Mouse (Mus musculus) kidney, embryonic 15.5 days (tissue): ENCODE results near the gene Ctnnd2. TPM values are rescaled to one million over a fixed set of nuclear protein-coding genes. Genes with fewer than 3 reads are reported as not detected.
"Not testable (repeated sequence)": the region's sequence is repeated elsewhere in the genome, so short reads cannot be mapped to it uniquely, and the experiment has no call there.

Source experiments
- ATAC-seq: fragments of 200-750 bp; cut with Nextera tagmentation; replicated peaks from 2 replicates; pipeline ENCODE4 v1.8.0; 2017; ENCODE audit warnings: moderate TSS enrichment; ENCODE audit not compliant: low FRiP score
- H3K27ac ChIP-seq: fragments of 300-500 bp; sonication (generic); 2 replicates; pipeline ENCODE4 v1.5.1; 2015; ENCODE audit warnings: mild to moderate bottlenecking, inconsistent platforms
- H3K27me3 ChIP-seq: fragments of 300-500 bp; sonication (generic); 2 replicates; pipeline ENCODE4 v1.6.1; 2015; ENCODE audit warnings: inconsistent platforms
- H3K36me3 ChIP-seq: fragments of 300-500 bp; sonication (generic); 2 replicates; pipeline ENCODE4 v1.6.1; 2015; ENCODE audit warnings: inconsistent platforms
- H3K4me1 ChIP-seq: fragments of 300-500 bp; sonication (generic); 2 replicates; pipeline ENCODE4 v1.6.1; 2015; ENCODE audit warnings: inconsistent platforms
- H3K4me2 ChIP-seq: fragments of 300-500 bp; sonication (generic); 2 replicates; pipeline ENCODE4 v1.6.1; 2015; ENCODE audit warnings: moderate library complexity, mild to moderate bottlenecking, inconsistent platforms
- H3K4me3 ChIP-seq: fragments of 300-500 bp; sonication (generic); replicated peaks from 2 replicates; pipeline ENCODE4 v1.5.1; 2015; ENCODE audit warnings: mild to moderate bottlenecking, inconsistent platforms
- H3K9ac ChIP-seq: fragments of 300-500 bp; sonication (generic); 2 replicates; pipeline ENCODE4 v1.6.1; 2015; ENCODE audit warnings: mild to moderate bottlenecking, inconsistent platforms
- H3K9me3 ChIP-seq: fragments of 300-500 bp; sonication (generic); replicated peaks from 2 replicates; pipeline ENCODE4 v1.6.1; 2016; ENCODE audit warnings: inconsistent platforms
- WGBS: fragments of 180-500 bp; shearing (Covaris S2); methylation state at CpG from one replicate; pipeline ENCODE4 v1.1.7; 2015; ENCODE audit warnings: mixed read lengths; 5-methylcytosine and 5-hydroxymethylcytosine counted together
- polyA plus RNA-seq: library from polyadenylated mRNA; unstranded; fragments of >200 nt; fragmentation: Nextera tagmentation; extraction: Ambion mirVana; gene quantifications from 2 replicates; pipeline ENCODE4 v1.2.1, GENCODE M21; 2015

The Ctnnd2 gene
- 2.7 and 5.4 TPM in 2 replicates for polyA plus RNA-seq

DNA sequence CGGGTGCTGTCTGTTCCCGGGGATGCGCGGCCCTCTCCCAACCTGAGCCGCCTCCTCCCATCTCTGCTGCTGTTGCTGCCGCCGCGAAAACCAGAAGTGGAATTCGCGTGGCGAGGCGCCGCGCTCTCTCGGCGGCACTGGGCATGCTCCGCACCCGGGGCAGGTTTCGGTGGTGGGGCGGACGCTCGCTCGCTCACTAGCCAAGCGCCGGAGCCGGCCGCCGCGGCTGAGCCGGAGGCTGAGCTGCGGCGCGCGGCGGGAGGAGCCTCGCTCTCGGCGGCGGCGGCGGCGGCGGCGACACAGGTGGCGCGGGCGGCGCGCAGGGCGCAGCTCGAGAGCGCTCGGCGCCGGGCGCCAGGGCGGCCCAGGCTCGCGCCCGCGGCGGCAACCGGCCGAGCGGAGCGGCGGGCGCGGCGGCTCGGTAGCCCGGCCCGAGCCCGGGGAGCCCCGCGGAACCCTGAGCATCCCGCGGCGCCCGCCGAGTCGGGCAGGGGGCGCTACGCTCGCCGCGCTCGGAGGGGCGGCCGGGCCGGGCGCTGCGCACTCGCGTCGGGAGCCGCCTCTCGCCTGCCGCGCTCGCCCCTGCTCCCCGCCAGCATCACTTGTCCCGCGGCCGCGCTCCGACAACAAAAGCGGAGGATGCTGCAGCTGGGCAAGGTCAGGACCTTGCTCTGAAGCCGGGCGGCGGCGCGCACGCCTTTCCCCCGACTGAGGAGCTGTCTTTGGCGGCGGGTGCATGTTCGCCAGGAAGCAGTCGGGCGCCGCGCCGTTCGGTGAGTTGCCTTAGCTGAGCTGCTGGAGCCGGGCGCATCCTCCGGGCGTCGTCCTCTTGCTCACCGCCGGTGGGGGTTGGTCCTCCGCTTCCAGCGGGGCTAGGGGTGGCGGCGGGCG lies at the start of gene Ctnnd2:
Ctnnd2 (plus strand) TSS at position 203 of the 891 bp plus-strand sequence.
- H3K27me3 ChIP-seq, result peaks cover 55% of the 10 kb centered on the region

DNA sequence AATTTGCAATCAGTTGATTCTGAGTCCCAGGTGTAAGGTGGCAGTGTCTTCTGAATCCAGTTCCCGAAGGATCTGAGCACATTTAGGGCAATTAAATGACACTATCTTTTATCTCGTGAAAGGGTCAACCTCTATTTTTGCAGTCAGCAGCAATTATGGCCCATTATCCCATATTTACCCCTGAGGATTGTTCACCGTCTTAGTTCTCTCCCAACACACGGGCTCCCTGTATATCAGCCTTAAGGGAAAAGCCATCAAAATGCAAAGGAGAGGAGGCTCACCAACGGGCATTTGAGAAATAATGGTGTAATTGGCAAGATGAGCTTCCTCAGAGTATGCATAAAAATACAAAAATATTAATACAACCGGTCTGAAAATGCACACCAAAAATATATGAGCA lies 41.7 kb upstream of the Ctnnd2 start:
- no peak for ATAC-seq
- H3K36me3 ChIP-seq, result no peaks in the 10 kb centered on the region
- H3K4me1 ChIP-seq, result no peaks in the 10 kb centered on the region
- H3K4me3 ChIP-seq, result no peak overlapping the region
- H3K27ac ChIP-seq, result no peak overlapping the region
- 65% methylated on average over 6 of the region's 6 CpGs for WGBS
- no peak overlapping the region for H3K9ac ChIP-seq
- no peak overlapping the region for H3K4me2 ChIP-seq
- no peaks in the 10 kb centered on the region for H3K9me3 ChIP-seq
- no peaks in the 10 kb centered on the region for H3K27me3 ChIP-seq

More for the DNA sequence above, at the start of gene Ctnnd2:
- Histone ChIP-seq H3K36me3 (no peaks in the 10 kb centered on the region), H3K4me1 (peaks cover 18% of the 10 kb centered on the region), H3K9me3 (no peaks in the 10 kb centered on the region), H3K27ac (no peak within 1 kb of the TSS), H3K4me2 (peak within 1 kb of the TSS; percentile 99), H3K9ac (peak within 1 kb of the TSS; percentile 50), H3K4me3 (peak within 1 kb of the TSS; percentile 69)
- WGBS, result under 1% methylated on average over 106 of the region's 136 CpGs
- peak; percentile 90 for ATAC-seq

DNA sequence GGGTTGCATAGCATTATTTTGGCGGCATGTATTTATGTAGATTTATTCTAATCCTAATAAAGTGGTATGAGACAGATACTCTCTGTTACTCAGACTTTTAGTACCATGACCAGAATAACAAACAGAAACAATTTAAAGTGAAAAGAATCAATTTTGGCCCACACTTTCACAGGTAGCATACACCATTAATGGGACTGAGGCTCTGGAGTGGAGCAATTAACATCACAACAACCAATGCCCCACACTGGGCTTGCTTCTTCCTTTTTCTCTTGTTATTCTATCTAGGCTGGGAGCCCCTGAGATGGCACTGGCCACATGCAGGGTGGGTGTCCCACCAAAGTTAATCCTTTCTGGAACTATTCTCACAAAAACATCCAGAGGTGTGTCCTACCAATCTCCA lies 32.8 kb upstream of the Ctnnd2 start:
- H3K27me3 ChIP-seq, H3K9me3 ChIP-seq, H3K36me3 ChIP-seq, H3K4me3 ChIP-seq, ATAC-seq, H3K27ac ChIP-seq, H3K9ac ChIP-seq, H3K4me2 ChIP-seq, H3K4me1 ChIP-seq: not testable (repeated sequence)
- whole genome bisulfite sequencing, result 54% methylated on average over 1 of the region's 1 CpGs

DNA sequence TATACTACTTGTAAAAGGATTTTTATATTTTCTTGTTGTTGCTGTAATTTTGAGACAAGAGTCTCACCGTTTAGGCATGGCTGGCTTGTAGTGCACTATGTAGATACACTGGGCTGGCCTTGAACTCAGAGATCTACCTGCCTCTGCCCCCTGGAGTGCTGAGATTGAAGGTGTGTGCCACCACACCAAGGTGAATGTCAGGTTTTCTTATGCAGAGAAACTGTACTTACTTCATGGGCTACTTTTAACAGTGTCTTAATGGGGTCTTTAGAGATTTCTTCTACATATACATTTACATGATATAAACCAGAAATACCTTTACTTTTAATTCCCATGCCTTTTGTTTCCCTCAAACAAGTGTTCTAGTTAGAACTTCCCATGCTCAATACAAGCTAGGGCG lies 27.0 kb upstream of the Ctnnd2 start:
- no peak overlapping the region for H3K4me3 ChIP-seq
- no peak overlapping the region for H3K27ac ChIP-seq
- H3K9ac ChIP-seq, result no peak overlapping the region
- no peaks in the 10 kb centered on the region for H3K9me3 ChIP-seq
- 87% methylated on average over 2 of the region's 2 CpGs for WGBS
- ATAC-seq, result no peak
- no peaks in the 10 kb centered on the region for H3K4me1 ChIP-seq
- no peak overlapping the region for H3K4me2 ChIP-seq
- H3K36me3 ChIP-seq, result no peaks in the 10 kb centered on the region
- no peaks in the 10 kb centered on the region for H3K27me3 ChIP-seq

DNA sequence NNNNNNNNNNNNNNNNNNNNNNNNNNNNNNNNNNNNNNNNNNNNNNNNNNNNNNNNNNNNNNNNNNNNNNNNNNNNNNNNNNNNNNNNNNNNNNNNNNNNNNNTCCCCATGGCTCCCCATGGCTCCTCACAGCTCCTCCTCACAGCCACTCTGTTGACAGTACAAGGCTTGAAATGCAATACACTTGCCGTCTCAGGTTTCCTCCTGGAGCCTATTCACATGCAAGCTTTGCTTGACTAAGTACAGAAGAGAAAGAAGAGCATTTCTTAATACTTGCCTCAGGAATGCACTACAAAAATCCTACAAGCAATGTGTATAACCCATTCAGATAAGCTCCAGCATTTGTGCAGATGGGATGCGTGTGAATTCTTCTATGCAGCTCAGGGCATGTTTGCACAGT lies 20.2 kb upstream of the Ctnnd2 start:
- Histone ChIP-seq H3K36me3 (no peaks in the 10 kb centered on the region), H3K4me1 (no peaks in the 10 kb centered on the region), H3K27ac (no peak overlapping the region), H3K9me3 (no peaks in the 10 kb centered on the region), H3K27me3 (no peaks in the 10 kb centered on the region), H3K9ac (no peak overlapping the region), H3K4me3 (no peak overlapping the region), H3K4me2 (no peak overlapping the region)
- 0 out of 2 replicates have a peak, but pooled peaks have one; percentile 56 for ATAC-seq
- WGBS, result 42% methylated on average over 2 of the region's 2 CpGs

DNA sequence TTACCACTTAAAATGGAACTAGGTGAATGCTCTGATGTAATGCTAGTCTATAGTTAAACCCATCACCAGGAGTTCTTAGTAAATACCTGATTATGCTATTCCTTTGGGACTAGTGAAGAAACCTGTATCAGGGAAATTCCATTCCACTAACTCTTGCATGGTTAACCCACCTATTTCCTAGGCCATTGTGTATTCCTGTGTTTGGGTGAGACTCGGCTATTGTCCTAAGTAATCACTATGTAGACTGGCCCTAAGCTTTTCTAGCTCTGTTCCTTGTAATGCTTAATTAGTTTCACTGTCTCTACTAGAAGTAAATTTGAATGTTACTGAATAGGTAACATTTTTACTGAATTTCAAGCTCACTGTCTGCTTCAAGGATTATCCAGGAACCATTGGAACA lies 14.4 kb upstream of the Ctnnd2 start:
- no peak overlapping the region for H3K4me3 ChIP-seq
- WGBS, result 85% methylated on average over 1 of the region's 1 CpGs
- H3K9ac ChIP-seq, result no peak overlapping the region
- H3K4me1 ChIP-seq, result no peaks in the 10 kb centered on the region
- no peaks in the 10 kb centered on the region for H3K36me3 ChIP-seq
- no peak overlapping the region for H3K4me2 ChIP-seq
- H3K27ac ChIP-seq, result no peak overlapping the region
- no peaks in the 10 kb centered on the region for H3K9me3 ChIP-seq
- ATAC-seq, result no peak
- H3K27me3 ChIP-seq, result no peaks in the 10 kb centered on the region

DNA sequence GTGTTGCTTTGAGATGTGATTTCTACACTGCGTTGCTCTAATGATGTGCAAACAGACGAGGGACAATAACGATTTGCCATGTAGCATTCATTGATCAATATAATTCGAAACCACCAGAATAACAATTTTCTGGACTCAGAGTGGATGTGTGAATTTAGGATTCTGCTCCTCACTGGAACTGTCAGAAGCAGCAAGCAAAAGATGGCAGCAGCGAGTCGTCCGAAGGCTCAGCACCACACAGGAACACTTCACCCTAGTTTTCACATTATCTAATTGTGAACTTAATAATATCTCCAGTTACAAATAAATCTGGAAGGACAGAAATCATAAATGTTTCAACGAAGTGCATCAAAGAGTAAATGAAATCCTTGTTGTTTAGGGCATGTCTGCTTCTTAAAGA lies 2.4 kb upstream of the Ctnnd2 start:
- H3K9me3 ChIP-seq, result no peaks in the 10 kb centered on the region
- H3K9ac ChIP-seq, result no peak overlapping the region
- peaks cover 18% of the 10 kb centered on the region for H3K4me1 ChIP-seq
- no peak overlapping the region for H3K4me2 ChIP-seq
- no peak for ATAC-seq
- peaks cover 50% of the 10 kb centered on the region for H3K27me3 ChIP-seq
- no peaks in the 10 kb centered on the region for H3K36me3 ChIP-seq
- 77% methylated on average over 8 of the region's 8 CpGs for WGBS
- no peak overlapping the region for H3K27ac ChIP-seq
- H3K4me3 ChIP-seq, result no peak overlapping the region

DNA sequence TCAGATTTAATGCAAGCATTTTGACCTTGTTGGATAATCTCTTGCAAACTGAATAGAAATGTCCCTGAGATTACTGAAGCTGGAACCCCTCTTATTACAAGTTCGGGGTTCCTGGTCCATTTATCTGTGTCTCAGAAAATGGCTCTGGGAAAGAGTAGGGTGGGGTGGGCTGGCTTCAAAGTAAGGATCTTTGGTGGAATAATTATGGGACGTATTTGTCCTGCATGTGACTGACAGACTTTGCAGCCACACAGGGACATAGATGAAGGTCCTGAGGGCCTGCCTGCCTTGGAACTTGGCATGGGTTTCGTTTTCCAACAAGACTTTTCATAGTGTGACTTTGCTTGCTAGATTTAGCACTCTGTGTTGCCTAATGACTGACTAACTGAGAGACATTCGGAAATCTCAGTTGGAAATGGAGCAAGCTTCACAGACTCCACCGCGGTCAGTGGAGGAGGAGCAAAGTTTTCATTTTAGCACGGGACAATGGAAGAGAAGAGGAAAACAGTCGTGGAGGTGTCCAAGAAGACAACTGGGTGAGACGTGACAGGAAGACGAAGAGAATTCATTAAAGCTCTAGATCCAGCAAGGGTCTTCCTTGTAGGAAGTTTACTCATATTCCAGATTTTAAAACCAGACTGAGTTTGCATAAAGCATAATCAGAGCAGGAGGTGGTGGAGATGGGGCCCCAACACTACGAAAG lies 749 bp upstream of the Ctnnd2 start:
- Histone ChIP-seq H3K36me3 (no peaks in the 10 kb centered on the region), H3K9ac (no peak overlapping the region; the same call in 1 of the 2 replicates), H3K4me1 (peaks cover 18% of the 10 kb centered on the region), H3K27ac (no peak overlapping the region), H3K9me3 (no peaks in the 10 kb centered on the region), H3K4me3 (peak overlapping the region; percentile 69), H3K27me3 (peaks cover 55% of the 10 kb centered on the region), H3K4me2 (peak overlapping the region; percentile 99)
- WGBS, result 20% methylated on average over 11 of the region's 11 CpGs
- ATAC-seq, result no peak

DNA sequence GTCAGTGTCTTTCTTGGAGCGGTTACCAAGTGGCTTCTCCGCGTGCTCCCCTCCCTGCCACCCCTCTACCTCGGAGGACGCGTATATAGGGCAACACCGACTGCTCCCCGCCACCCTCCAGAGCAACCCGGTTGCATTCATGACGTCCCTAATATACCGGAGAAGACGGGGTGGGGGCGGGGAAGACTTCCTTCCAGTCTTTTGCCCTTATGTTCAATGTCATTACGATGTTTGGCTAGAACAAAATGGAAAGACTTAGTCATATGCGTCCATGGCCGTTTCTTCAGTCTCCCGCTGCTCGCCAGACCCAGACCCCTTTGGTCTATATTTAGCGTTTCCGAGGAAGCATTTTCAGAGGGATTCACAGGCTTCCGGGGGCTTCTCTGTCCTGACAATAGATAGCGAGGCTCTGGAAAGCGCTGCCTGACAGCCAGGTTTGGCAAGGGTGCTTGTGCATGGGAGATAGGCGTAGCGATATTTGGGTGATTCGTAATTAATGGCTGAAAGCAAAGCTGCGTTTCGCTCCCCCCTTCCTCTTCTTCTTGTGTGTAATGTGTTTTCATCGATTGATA lies 1.1 kb downstream of the Ctnnd2 start:
- H3K4me1 ChIP-seq, result peaks cover 18% of the 10 kb centered on the region
- H3K4me3 ChIP-seq, result peak overlapping the region; percentile 69
- peak; percentile 22 for ATAC-seq
- H3K27me3 ChIP-seq, result peaks cover 55% of the 10 kb centered on the region
- no peaks in the 10 kb centered on the region for H3K36me3 ChIP-seq
- H3K27ac ChIP-seq, result no peak overlapping the region
- peak overlapping the region; percentile 99 for H3K4me2 ChIP-seq
- WGBS, result under 1% methylated on average over 29 of the region's 29 CpGs
- H3K9ac ChIP-seq, result peak overlapping the region; percentile 50
- no peaks in the 10 kb centered on the region for H3K9me3 ChIP-seq

DNA sequence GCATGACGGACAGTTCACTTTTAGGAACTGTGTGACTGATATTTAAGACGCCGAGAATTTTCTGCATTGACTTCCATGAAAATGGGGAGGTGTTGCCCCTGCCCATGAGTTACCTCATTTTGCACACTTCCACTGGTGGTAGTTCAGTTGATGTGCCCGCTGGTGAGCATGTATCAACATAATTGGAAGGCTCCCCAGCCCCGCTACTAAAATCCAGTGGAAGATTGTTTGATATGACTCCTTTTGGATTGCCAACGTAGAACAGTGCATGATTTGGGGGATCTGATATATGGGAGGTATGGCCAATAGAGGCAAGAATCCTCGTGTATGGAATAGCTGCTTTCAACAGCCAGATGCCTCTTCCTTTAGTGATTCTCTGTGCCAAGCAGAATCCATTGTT lies 1.9 kb downstream of the Ctnnd2 start:
- H3K4me1 ChIP-seq, result peaks cover 18% of the 10 kb centered on the region
- 52% methylated on average over 7 of the region's 7 CpGs for WGBS
- H3K9ac ChIP-seq, result no peak overlapping the region
- H3K27ac ChIP-seq, result no peak overlapping the region
- no peaks in the 10 kb centered on the region for H3K36me3 ChIP-seq
- peak overlapping the region; percentile 69; the same call in 1 of the 2 replicates for H3K4me3 ChIP-seq
- peaks cover 55% of the 10 kb centered on the region for H3K27me3 ChIP-seq
- no peaks in the 10 kb centered on the region for H3K9me3 ChIP-seq
- no peak for ATAC-seq
- H3K4me2 ChIP-seq, result peak overlapping the region; percentile 99

DNA sequence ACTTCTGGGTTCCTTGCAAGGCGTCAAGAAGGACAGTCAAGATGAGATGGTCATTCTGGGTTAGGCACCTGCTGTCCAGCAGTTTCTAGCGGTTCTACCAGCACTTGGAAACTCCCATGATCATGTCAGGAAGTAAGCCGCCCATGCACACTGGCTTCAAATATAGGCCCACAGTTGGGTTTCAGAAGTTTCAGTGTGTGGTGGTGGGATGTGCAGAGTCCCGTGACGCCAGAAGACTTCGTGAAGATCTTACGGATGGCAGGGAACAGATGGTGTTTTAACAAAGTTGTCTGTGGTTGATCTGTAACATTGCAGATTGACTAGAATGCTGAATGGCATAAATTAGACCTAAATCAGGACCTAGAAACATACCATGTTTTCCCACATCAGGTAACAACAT lies 11.6 kb downstream of the Ctnnd2 start:
- ATAC-seq, result no peak
- no peak overlapping the region for H3K9ac ChIP-seq
- H3K4me3 ChIP-seq, result no peak overlapping the region
- H3K27me3 ChIP-seq, result no peaks in the 10 kb centered on the region
- no peak overlapping the region for H3K4me2 ChIP-seq
- no peaks in the 10 kb centered on the region for H3K4me1 ChIP-seq
- H3K36me3 ChIP-seq, result no peaks in the 10 kb centered on the region
- no peak overlapping the region for H3K27ac ChIP-seq
- WGBS, result 96% methylated on average over 7 of the region's 7 CpGs
- H3K9me3 ChIP-seq, result 0 out of 2 replicates have a peak, but pooled peaks cover 2% of the 10 kb centered on the region

DNA sequence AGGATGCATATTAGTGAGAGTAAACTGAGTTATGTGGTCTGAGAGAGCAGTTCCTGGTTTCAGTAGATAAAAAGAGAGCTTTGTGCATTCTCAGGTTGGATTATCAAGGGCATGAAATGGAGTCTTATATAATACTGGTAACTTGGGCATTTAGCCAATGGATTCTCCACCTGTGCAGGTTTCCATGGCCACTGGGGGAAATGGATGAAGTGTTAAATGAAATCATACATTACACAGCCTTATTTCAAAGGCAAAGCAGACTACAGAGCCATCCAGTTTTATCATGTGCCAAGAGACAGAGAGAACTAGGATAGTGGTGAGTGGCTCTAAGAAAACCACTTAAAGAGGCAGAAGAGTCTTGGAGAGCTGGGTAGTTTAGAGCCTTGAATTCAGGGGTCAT lies 18.5 kb downstream of the Ctnnd2 start:
- no peak for ATAC-seq
- Histone ChIP-seq H3K27me3 (no peaks in the 10 kb centered on the region), H3K4me1 (no peaks in the 10 kb centered on the region), H3K9me3 (0 out of 2 replicates have a peak, but pooled peaks cover 2% of the 10 kb centered on the region), H3K4me2 (no peak overlapping the region), H3K9ac (no peak overlapping the region), H3K36me3 (no peaks in the 10 kb centered on the region), H3K4me3 (no peak overlapping the region), H3K27ac (no peak overlapping the region)
